Mouse (Mus musculus) ZHBTc4 (cell line): ENCODE results near the gene Gripap1.
A peak's percentile ranks its signal among the peaks of the same experiment; 100 is the strongest.
"Not testable (repeated sequence)": the region's sequence is repeated elsewhere in the genome, so short reads cannot be mapped to it uniquely, and the experiment has no call there.

Source experiments
- DNase-seq: peaks from one replicate; pipeline ENCODE4 v3.0.0-alpha.2; 2011; ENCODE audit warnings: low read depth, low spot score

Gripap1 gene

DNA sequence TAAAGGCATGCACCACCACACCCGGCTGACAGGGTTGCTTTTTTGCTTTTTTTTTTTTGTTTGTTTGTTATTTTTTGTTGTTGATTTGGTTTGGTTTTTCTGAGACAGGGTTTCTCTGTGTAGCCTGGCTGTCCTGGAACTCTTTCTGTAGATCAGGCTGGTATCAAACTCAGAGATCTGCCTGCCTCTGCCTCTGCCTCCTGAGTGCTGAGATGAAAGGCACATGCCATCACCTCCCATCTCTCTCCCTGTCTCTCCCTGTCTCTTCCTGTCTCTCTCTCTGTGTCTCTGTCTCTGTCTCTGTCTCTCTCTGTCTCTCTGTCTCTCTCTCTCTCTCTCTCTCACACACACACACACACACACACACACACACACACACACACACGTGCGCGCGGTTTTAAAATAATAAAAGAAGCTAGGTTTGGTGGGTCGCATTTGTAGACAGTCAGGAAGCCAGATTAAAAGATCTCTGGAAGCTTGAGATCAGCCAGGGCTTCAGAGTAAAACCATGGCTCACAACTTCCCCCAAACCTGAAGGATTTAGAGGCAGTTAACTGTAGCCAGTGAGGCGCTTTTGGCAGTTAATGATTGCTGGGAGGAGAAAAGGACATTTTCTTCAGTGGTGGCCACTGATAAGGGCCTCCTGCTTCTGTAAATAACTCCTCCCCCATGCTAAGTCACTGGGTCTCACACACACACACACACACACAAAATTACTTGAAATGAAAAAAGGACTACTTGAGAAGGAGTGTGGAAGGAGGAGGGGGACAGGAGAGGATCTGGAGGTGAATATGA lies 10.9 kb upstream of the Gripap1 start:
- DNase-seq, result no peak

DNA sequence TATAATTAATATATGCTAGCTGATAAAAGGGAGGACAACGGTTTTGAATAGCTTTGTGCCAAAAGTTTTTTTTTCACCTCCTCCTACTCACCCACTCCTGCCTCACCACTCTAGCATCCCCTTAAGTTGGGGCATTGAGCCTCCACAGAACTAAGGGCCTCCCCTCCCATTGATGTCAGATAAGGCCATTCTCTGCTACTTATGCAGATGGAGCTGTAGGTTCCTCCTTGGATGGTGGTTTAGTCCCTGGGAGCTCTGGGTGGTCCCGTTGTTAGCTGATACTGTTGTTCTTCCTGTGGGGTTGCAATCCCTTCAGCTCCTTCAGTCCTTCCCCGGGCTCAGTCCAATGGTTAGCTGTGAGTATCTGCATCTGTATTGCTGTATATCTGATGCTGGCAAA lies 10.3 kb upstream of the Gripap1 start:
- no peak for DNase-seq

- no peak for DNase-seq
These were observed 6.9 kb upstream of the Gripap1 start for GRCm38 (mm10) chrX:7782603-7783092.

- no peak for DNase-seq
These were observed 744 bp downstream of the Gripap1 start for GRCm38 (mm10) chrX:7790309-7790708.

- DNase-seq, result peak; percentile 66
These were observed 3.8 kb downstream of the Gripap1 start for GRCm38 (mm10) chrX:7793361-7793760.

DNA sequence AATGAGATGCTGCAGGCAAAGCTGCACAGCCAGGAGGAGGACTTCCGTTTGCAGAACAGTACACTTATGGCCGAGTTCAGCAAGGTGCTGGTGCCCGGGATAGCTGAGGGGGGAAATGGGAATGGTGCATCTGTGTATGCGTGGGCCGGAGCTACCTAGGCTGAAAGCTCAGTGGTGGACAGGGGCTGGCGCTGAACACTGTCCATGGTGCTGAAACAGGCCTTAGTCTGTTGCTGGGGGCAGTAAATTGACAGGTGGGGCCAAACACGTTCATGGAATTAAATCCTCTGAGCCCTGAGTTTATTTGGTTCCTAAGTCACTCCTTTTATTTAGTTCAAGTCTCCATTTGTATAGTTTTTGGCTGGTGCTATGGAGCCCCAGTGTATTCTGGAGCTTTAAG lies 5.5 kb downstream of the Gripap1 start:
- DNase-seq, result peak; percentile 54

DNA sequence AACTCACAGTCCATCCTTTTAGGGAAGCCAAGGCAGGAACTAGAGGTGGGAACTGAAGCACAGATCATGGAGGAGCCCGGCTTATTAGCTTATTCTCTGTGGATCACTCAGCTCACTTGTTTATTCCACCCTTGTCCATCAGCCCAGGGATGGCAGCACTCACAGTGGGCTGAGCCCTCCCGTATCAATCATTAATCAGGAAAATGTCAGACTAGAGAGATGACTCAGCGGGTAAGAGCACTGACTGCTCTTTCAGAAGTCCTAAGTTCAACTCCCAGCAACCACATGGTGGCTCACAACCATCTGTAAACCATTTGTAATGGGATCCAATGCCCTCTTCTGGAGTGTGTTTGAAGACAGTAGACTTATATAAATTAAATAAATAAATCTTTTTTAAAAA lies 7.8 kb downstream of the Gripap1 start:
- DNase-seq, result no peak

GRCm38 (mm10) chrX:7802157-7802556 lies 12.6 kb downstream of the Gripap1 start:
- DNase-seq, result not testable (repeated sequence)

GRCm38 (mm10) chrX:7815016-7815415 lies 25.5 kb downstream of the Gripap1 start:
- DNase-seq, result peak; percentile 39

- DNase-seq, result peak; percentile 74
These were observed 32.6 kb downstream of the Gripap1 start, which contains the start of gene Kcnd1 for GRCm38 (mm10) chrX:7821865-7822779. Kcnd1 (plus strand) TSS chrX:7822289.

DNA sequence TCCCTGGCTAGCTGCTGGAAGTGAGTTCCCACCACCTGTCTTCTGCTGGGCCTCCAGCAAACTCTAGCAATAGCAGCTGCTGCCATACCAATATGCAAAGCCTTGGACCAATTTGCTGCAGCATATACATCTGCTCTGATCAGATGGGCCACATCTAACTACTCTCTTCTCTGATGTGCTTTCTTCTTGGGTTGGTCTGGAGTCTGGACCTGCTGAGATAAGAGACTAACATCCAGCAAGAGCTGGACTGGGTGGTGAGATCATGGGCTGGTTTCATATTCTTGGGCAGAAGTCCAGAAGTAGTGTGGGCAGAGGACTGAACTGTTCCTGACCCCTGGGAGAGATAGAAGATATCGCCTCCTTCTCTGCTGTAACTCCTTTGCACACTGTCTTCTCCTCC lies 47.6 kb downstream of the Gripap1 start:
- no peak for DNase-seq

GRCm38 (mm10) chrX:7840842-7841162 lies 51.2 kb downstream of the Gripap1 start:
- DNase-seq, result no peak

DNA sequence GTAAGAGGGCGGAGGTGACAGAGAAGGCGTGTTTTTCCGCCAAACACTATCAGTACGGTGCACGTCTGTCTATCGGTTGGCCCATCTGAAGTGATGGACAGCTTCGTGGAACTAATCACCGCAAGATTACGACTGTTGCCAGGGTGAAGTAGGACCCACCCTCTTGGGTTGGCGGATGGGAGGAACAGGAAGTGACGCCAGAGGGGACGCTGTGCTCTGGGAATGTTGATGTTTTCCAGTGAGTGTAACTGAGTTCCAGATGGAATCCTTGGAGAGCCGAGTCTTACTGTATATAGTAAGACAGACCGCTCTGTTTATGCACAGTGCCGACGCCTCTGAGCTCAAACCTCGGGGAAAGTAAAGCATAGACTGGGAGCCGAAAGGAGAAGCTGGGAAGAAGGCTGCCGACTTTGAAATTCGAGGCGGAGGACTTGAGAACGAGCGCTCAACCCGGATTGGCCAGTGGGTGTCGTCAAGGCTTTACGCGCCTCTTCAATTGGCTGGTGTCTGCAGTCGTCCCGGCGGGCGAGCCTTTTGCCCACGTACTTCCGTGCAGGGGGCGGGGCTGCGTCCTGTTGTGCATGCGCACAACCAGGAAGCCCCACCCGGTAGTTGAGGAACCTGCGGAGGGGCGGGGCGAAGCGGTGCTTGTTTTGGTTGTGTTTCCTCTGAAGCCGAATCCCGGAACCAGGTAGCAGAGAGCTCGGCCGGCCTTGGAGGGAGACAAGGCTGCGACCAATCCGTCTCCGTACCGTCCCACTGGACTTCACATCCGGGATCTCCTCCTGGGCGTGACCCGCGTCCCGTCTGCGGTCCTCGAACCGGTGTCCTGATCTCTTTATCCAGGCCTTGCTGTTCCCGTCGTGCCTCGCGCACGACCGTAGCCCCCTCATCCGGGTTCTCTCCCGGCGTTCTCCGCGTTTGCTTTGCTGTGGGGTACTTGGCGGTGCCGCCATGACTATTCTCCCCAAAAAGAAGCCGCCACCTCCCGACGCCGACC lies 51.9 kb downstream of the Gripap1 start, which contains the start of gene Otud5:
Gene Otud5 (plus strand): TSS at position 202 of the 1,000 bp plus-strand sequence.
- peak; percentile 99 for DNase-seq

GRCm38 (mm10) chrX:7842318-7842717 lies 52.8 kb downstream of the Gripap1 start:
- DNase-seq, result peak; percentile 42

DNA sequence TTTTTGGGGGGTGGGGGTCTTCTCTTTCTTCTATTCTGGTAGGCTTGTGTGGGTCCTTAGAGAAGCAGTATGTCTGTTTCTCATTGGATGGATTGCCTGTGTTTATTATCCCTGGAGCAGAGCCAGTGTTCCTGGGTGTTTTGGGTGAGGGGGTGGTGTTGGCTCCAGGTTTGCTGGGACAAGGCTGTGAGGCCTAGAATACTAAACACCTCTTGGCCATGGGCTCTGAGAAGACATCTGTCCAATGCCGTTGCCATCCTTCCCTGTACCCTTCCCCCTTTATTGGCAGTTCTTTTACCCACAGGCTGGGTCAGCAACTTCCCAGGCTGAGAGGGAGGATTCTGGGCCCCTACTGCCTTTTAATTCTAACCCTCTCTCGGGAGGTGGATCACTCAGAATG lies 58.3 kb downstream of the Gripap1 start:
- no peak for DNase-seq

GRCm38 (mm10) chrX:7854578-7854977 lies 65.0 kb downstream of the Gripap1 start:
- DNase-seq, result peak; percentile 40

DNA sequence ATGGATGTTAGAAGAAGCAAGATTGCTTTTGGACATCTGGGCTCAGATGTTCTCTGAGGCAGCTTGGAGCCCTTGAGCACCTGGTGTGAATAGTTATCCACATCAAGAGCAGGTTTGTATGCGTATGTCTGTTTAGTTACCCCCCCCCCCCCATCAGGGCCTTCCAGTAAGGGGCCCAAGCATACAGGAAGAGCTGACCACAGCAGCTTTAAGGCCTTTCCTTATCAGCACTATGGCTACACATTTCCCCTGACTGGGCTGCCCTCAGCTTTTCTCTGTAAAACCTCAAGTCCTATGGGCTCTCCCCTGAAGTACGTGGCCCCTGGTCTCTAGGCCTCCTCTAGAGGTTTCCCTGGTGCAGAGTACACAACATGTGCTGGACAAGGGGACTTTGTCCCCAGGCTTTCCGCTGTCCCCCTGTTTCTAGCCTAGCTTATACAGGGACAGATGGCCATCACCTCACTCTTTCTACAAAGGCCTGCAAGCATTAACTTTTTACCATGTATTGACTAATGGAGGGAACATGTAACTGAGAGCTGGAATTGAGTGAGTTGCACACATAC lies 69.7 kb downstream of the Gripap1 start:
- no peak for DNase-seq

GRCm38 (mm10) chrX:7863181-7863580 lies 73.6 kb downstream of the Gripap1 start:
- DNase-seq, result no peak

GRCm38 (mm10) chrX:7864551-7864950 lies 75.0 kb downstream of the Gripap1 start:
- DNase-seq, result no peak

- DNase-seq, result no peak
These were observed 75.8 kb downstream of the Gripap1 start for GRCm38 (mm10) chrX:7865343-7865742.

DNA sequence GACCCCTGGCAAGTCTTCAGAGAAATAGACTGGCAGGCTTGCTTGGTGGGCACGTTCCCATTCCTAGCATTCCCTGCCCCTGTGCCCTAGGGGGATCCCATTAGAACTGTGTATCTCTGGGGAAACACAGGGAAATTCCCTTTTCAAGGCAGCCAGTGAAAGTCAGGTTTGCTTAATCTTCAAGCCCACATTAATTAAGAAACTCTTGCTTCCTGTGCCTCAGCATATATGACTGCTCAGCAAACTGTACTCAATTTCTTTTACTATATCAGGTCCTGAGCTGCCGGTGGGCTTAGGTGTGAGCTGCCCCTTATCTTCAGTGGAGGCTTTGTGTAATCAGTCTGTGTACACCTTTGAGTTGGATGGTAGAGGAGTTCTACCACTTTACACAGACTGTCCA lies 76.2 kb downstream of the Gripap1 start:
- no peak for DNase-seq
